Mouse (Mus musculus): ENCODE data around the gene Efcab5. TPM values are rescaled to one million over a fixed set of nuclear protein-coding genes. Genes with fewer than 3 reads are reported as not detected.

The Efcab5 gene
- polyA plus RNA-seq, 1 experiment from 2014 or later, result 0.35 TPM

DNA sequence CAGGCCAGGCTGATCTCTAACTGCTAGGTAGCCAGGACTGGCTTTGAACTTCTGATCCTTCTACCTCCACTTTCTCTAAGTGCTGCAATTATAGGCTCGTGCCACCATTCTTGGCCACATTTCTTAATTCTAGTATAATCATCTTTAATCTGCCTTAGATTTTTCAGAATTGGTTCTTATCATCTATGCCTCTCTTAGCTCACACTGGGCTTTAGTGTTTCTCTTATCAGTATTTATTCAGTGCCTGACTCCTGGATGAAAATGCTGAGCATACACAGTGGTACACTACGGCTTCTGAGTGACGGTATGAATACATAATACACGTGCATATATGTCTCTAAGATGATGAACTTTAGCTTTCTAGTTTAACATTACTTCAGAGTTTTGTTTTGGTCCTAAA, 119.9 kb downstream of the Efcab5 start:
- 95% methylated on average over 4 of the region's 4 CpGs for WGBS
- Histone ChIP-seq H3K27me3 (no peaks in the 10 kb centered on the region), H3K27ac (no peak overlapping the region), H3K4me1 (replicated peaks) (no peaks in the 10 kb centered on the region), H3K9me3 (no peaks in the 10 kb centered on the region), H3K4me2 (no peak overlapping the region), H3K4me3 (replicated peaks) (no peak overlapping the region), H3K36me3 (peaks cover 34% of the 10 kb centered on the region), H3K9ac (replicated peaks) (no peak overlapping the region)
- no peak for ATAC-seq (ENCODE audit: insufficient number of reproducible peaks, insufficient read depth, low FRiP score, low TSS enrichment, low read depth)

- Histone ChIP-seq H3K36me3 (peaks cover 9% of the 10 kb centered on the region; the same call in 1 of the 2 replicates), H3K27ac (no peak overlapping the region), H3K4me1 (replicated peaks) (no peaks in the 10 kb centered on the region), H3K9me3 (no peaks in the 10 kb centered on the region), H3K4me3 (replicated peaks) (no peak overlapping the region), H3K4me2 (no peak overlapping the region), H3K27me3 (no peaks in the 10 kb centered on the region), H3K9ac (replicated peaks) (no peak overlapping the region)
- no peak for ATAC-seq (ENCODE audit: insufficient number of reproducible peaks, insufficient read depth, low FRiP score, low TSS enrichment, low read depth)
- 91% methylated on average over 2 of the region's 2 CpGs for WGBS
Observed at GRCm38 (mm10) chr11:77063406-77063805, 125.4 kb downstream of the Efcab5 start.

DNA sequence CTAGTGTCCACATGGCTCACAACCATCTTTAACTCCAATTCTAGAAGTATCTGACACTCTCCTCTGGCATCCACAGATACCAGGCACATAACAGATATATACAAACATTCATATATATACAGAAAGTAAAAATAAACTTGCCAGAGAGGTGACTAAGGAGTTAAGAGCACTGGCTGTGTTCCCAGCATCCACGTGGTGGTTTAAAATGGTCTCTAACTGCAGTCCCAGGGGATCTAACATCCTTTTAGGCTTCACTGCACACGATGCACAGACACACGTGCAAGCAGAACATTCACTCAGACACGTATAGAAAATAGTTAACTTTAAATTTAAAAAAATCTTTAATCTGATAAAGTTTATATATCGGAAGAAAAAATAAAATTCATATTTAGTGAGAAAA, 126.8 kb downstream of the Efcab5 start:
- H3K9ac ChIP-seq (replicated peaks), result no peak overlapping the region
- WGBS, result 75% methylated on average over 5 of the region's 5 CpGs
- no peak overlapping the region for H3K27ac ChIP-seq
- no peaks in the 10 kb centered on the region for H3K4me1 ChIP-seq (replicated peaks)
- no peaks in the 10 kb centered on the region for H3K27me3 ChIP-seq
- H3K4me3 ChIP-seq (replicated peaks), result no peak overlapping the region
- ATAC-seq (ENCODE audit: insufficient number of reproducible peaks, insufficient read depth, low FRiP score, low TSS enrichment, low read depth), result no peak
- H3K4me2 ChIP-seq, result no peak overlapping the region
- H3K9me3 ChIP-seq, result no peaks in the 10 kb centered on the region
- H3K36me3 ChIP-seq, result peaks cover 9% of the 10 kb centered on the region; the same call in 1 of the 2 replicates

DNA sequence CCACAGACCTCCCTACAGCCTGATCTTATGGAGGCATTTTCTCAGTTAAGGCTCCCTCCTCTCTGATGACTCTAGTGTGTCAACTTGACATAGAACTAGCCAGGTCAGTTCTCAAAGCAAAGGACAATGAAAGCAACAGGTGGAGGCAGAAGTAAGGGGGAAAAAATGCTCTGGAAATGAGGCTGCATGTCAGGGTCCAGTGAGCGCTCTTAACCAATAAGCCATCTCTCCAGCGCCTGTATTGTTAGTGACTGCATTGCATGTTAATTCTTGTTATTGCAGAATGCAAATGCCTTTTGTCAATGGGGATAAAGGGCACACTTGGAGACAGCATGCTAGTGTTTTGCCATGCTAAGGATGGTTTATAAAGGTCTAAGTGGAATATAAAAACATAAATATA, 146.0 kb downstream of the Efcab5 start:
- ATAC-seq (ENCODE audit: insufficient number of reproducible peaks, insufficient read depth, low FRiP score, low TSS enrichment, low read depth), result no peak
- H3K36me3 ChIP-seq, result peaks cover 29% of the 10 kb centered on the region
- no peak overlapping the region for H3K4me3 ChIP-seq (replicated peaks)
- no peaks in the 10 kb centered on the region for H3K9me3 ChIP-seq
- WGBS, result 80% methylated on average over 2 of the region's 2 CpGs
- no peaks in the 10 kb centered on the region for H3K4me1 ChIP-seq (replicated peaks)
- no peak overlapping the region for H3K27ac ChIP-seq
- no peaks in the 10 kb centered on the region for H3K27me3 ChIP-seq
- no peak overlapping the region for H3K4me2 ChIP-seq
- no peak overlapping the region for H3K9ac ChIP-seq (replicated peaks)

DNA sequence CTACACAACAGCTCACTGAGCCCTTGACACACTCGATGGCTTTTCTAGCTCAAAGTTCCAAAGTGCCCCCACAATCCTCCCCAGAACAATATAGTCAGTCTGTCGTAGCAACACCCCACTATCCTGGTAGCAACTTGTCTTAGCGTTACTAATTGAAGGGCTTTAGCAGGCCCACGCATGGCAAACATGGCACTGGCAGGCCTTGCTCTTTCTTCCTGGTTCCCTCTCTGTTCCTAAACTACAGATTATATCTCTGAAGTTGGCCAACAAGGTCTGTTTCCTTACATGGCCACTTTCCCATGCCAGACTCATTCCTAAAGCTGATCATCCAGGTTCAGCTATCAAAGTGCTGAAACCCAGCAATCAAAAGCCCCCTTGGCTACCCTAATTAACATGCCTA, 146.9 kb downstream of the Efcab5 start:
- 90% methylated on average over 4 of the region's 4 CpGs for WGBS
- ATAC-seq (ENCODE audit: insufficient number of reproducible peaks, insufficient read depth, low FRiP score, low TSS enrichment, low read depth), result no peak
- Histone ChIP-seq H3K9me3 (no peaks in the 10 kb centered on the region), H3K27ac (no peak overlapping the region), H3K4me3 (replicated peaks) (no peak overlapping the region), H3K9ac (replicated peaks) (no peak overlapping the region), H3K4me1 (replicated peaks) (no peaks in the 10 kb centered on the region), H3K27me3 (no peaks in the 10 kb centered on the region), H3K4me2 (no peak overlapping the region), H3K36me3 (peaks cover 24% of the 10 kb centered on the region)

MicroRNAs within 50 kb of the gene (microRNA counts, 519-probe panel; counts per million panel counts)
- microRNA mmu-miR-423-3p (5,283 counts per million, percentile 54 among the panel's probes with 10 or more counts), microRNA mmu-miR-423-5p (3,739 counts per million, percentile 22 among the panel's probes with 10 or more counts)

Small RNA genes lying within 50 kb of the gene (microRNA-seq; reads per million reads assigned to microRNA genes)
- gene Mir423, result 7,495 reads per million, percentile 93 among the genes with 10 or more reads in this experiment

Other genes starting within 250 kb of the Efcab5 start
- 0.60 and 0.98 TPM in 2 replicates for gene Slc6a4, start 190.4 kb downstream of the Efcab5 start, polyA plus RNA-seq (2016; fragmentation: Nextera tagmentation; extraction: Ambion mirVana)
- 77.8 and 87.3 TPM in 2 replicates for gene Nsrp1, start 110.5 kb downstream of the Efcab5 start, polyA plus RNA-seq (2016; fragmentation: Nextera tagmentation; extraction: Ambion mirVana)
- gene Ssh2, start 27.3 kb upstream of the Efcab5 start, polyA plus RNA-seq (2016; fragmentation: Nextera tagmentation; extraction: Ambion mirVana), result 9.2 and 10.1 TPM in 2 replicates

All from limb, embryonic 12.5 days (tissue).